Mouse (Mus musculus): ENCODE measurements around the gene Ube2o.

DNA sequence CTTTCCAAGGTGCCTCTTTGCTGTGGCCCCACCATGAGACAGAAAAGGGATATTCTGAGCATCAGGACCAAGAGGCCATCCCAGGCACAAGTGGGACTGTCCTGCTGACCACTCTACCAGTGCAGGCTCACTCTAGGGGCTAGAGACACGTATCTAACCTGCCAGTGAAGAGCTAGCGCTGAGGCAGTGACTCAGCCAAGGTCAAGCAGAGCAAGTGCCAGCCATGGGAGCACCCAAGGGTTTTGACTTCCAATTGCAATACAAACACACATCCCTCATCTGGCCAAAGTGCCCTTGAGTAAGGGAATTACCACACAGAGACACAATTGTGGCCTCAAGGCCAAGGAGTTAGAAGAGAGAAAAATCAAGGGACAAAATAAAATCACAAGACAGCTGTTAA lies 5.9 kb downstream of the Ube2o start:
- TF ChIP-seq CTCF (IDR thresholded peaks at IDR 0.05; ENCODE audit: low read depth, low read length), result no peak
- TF ChIP-seq TAL1 (conservative IDR thresholded peaks at IDR 0.05; ENCODE audit: low read depth, low read length), result no peak

All from G1E (cell line).